Mouse (Mus musculus) R1 (cell line): ENCODE measurements at regions not wholly inside any gene's neighbourhood (a gene's known extent, or its start where the extent isn't known, plus 50 kb on each side); places are given as distances from the start of the nearest gene placed in this dataset.

Experiments
- DNase-seq: peaks from one replicate; pipeline ENCODE4 v3.0.0-alpha.2; 2018; ENCODE audit warnings: low read depth, low spot score

GRCm38 (mm10) chr14:11417857-11418256 is 61.3 kb upstream of the Gm3839 start:
- DNase-seq, result no peak

GRCm38 (mm10) chr14:11422306-11422705 is 65.8 kb upstream of the Gm3839 start:
- DNase-seq, result no peak

GRCm38 (mm10) chr14:11428256-11429240 is 72.0 kb upstream of the Gm3839 start:
- no peak for DNase-seq

- peak; percentile 70 for DNase-seq
Measured at GRCm38 (mm10) chr14:11435166-11435784, 78.7 kb upstream of the Gm3839 start.

GRCm38 (mm10) chr14:11438611-11439010 is 82.1 kb upstream of the Gm3839 start:
- peak; percentile 92 for DNase-seq

GRCm38 (mm10) chr14:11440176-11440575 is 83.7 kb upstream of the Gm3839 start:
- peak; percentile 81 for DNase-seq

- DNase-seq, result no peak
Measured at GRCm38 (mm10) chr14:11449958-11450357, 93.4 kb upstream of the Gm3839 start.

GRCm38 (mm10) chr14:11477731-11478130 is 75.6 kb upstream of the Ptprg start:
- DNase-seq, result no peak

- DNase-seq, result peak; percentile 75
Measured at GRCm38 (mm10) chr14:11482151-11482550, 71.2 kb upstream of the Ptprg start.

GRCm38 (mm10) chr14:11486287-11486686 is 67.0 kb upstream of the Ptprg start:
- no peak for DNase-seq

- no peak for DNase-seq
Measured at GRCm38 (mm10) chr14:11501744-11502143, 51.6 kb upstream of the Ptprg start.

GRCm38 (mm10) chr14:11503156-11503555 is 50.2 kb upstream of the Ptprg start:
- no peak for DNase-seq
